Mouse (Mus musculus) T-helper 17 cell (primary cell): ENCODE measurements at regions not wholly inside any gene's neighbourhood (a gene's known extent, or its start where the extent isn't known, plus 50 kb on each side); places are given as distances from the start of the nearest gene placed in this dataset.
"Not testable (repeated sequence)": the region's sequence is repeated elsewhere in the genome, so short reads cannot be mapped to it uniquely, and the experiment has no call there.

Source experiments
- in situ Hi-C, 2 experiments: fragments of 300-600 bp; cut with MboI, MseI; formaldehyde crosslinking; loops; 1 replicate in 1 of 2; 2 replicates in 1 of 2; pipeline ENCODE4 v1.15.1; 2025; ENCODE audit warnings: high pct_unique_total_duplicates in 2 of 2

DNA sequence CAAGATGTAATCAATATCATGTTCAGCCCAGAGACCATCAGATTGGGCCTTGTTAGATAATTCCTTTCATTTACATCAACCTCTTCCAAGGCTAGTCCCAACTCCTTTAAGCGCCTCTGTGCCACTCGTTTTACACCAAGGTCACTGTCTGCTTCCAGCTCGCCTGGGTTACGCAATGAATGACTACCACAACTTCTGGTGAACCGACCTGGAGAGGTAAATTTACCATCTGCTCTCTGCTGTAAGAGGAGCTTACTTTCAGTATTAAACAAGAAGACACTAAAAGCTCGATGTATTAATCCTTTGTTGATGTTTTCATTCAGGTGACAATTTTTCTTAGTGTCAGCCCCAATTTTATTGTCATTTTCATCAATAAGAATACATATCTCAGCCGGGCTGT is 51.7 kb upstream of the Fam174b start:
- in situ Hi-C loops = no loop called here

DNA sequence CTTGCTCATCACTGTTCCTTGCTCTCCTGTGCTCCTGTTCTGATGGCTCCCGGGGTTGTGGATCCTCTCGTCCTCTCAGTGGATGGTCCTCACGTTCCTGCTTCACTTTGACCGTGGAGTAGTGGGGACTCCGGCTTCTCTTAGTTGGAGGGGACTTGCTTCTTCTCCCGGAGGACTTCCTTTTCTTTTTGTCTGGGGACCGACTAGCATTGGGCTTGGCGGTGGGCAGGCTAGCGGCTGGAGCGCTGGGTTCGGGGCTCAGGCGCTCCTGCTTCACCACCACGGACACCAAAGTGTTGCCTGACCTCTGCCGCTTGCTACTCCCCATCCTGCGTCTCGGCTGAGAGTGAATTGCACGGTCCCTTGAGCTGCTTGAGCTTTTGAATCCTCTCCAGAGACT is 53.9 kb upstream of the Fam174b start:
- in situ Hi-C loops = not testable (repeated sequence)

DNA sequence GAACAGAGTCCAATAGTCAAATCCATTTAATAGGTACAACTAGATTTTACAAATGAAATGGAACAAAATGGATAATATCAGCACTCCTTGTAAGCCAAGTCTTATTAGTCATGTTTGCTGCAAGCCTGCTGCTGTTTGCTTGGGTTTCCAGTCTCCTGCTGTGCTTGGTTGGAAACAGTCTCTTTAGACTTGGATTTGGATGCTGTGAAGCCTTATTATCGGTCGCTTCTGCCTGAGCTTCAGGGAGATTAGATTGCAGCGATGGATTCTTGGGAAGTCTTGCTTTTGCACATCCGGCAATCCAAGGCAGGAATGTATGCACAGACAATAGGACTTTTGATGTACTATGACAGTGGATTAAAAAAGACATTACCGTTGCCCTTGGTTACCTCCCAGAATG is 57.3 kb upstream of the Fam174b start:
- in situ Hi-C loops = no loop called here

DNA sequence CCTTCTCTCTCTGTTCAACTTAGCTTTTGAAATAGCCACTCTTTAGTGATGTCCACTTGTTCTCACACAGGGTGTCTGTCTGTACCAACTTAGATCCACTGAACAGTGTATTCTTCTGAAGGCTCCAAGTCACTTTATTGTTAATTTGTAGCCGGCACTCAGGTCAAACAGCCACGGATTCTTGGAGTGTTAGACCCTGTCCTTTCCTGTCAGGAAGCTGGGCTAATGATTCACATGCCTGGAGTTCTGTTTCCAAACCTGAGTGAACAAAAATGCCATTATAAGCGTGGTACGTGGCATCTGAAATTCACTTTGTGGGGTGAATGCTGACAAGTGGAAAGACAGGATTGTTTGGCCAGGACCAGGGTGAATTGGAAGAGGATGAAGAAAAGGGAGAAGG is 69.5 kb upstream of the Fam174b start:
- in situ Hi-C loops = loop anchor here in 1 of 2 experiments (25.0 kb wide), 2 partner anchors 667 to 1283 kb away; no protein-coding TSS in a partner anchor

DNA sequence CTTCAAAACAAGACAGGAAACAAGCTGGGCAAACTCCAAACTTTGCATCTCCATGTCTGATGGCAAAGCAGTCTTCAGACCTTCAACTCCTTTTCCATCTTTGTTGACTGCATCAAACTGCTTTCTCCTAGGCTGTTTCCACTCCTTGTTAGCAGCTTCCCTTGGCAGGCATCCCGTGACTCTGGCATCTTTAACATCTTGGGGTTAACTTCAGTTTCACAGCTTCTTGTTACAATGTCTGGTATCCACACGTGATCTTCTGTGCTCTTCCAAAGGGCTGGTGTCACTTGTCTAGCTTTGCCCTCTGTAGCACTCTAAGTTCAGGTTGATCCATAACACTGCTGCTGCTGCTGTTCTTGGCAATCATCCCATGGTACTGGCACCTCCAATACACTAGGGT is 71.3 kb upstream of the Fam174b start:
- in situ Hi-C loops = loop anchor here (5.0 to 25.0 kb wide), 4 partner anchors 159 to 1281 kb away; no protein-coding TSS in a partner anchor

DNA sequence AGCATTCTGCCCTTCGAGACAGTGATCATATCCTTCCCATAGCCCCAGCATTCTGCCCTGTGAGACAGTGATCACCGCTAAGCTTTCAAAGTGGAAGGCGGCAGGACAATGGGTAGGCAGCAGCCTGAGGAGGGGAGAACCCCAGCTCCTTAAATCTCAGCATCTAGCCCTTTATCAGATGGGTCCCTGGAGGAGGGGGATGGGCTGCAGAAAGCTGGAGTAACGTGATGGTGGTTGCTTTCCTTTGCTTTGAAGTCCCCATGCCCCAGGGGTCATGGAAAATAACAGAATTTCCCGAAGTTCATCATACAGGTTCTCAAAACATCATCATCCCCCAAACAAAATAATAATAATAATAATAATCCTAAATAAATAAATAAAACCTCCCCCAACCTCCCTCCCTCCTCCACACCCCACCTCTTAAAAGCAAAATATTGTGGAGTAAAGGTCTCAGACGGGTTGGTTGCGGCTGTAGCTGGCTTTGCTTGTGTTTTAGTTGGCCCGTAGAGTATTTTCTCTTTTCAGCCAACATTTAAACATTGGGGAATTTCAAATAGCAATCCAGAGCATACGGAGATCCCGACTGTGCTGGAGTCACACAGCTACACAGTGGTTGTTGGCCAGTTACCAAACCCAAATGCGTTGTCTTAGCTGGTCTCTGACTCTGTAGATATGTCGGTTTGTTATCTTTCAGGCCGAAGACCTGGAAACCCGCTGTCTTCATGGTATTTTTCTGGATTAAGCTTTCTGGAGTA is 73.0 kb upstream of the Fam174b start:
- in situ Hi-C loops = loop anchor here (5.0 to 25.0 kb wide), 4 partner anchors 160 to 1280 kb away; no protein-coding TSS in a partner anchor

DNA sequence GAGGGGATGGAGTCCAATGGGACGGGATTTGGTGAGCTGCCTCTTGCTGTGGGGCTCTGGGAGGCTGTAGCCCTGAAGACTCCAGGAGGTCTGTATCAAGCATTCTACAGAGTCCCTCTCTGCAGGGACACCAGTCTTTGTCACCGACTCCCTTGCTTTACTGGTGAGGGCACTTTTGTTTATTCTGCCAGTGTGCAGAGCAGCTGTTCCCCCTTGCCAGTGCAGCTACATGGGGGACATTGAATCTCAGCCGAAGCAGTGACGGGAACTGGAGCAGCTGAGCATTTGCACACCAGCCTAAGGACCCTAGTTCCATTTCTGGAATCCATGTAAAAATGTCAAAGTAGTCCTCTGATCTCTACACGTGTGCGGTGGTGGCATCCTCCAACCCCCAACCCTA is 75.1 kb upstream of the Fam174b start:
- in situ Hi-C loops = loop anchor here (5.0 to 25.0 kb wide), 4 partner anchors 162 to 1278 kb away; no protein-coding TSS in a partner anchor

DNA sequence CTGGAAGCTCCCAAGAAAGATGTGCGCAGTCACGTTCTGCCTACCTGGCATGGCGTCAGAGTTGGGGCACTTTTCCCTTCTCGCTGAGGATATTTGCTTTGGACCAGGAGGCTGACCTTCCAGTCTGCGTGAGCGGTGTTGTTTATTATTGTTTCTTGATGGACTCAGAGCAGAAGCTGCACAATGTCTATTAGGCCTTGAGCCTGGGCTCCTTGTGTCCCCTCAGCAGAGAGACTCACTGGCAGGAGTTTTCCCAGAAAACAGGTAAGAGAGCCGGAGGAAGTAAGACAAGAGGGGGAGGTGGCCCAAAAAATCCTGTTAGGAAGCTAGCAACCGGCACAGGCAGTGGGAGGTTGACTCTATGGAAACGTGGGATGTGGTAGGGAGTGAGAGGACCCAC is 77.6 kb upstream of the Fam174b start:
- in situ Hi-C loops = loop anchor here (10.0 to 25.0 kb wide), 3 partner anchors 675 to 1275 kb away; no protein-coding TSS in a partner anchor

DNA sequence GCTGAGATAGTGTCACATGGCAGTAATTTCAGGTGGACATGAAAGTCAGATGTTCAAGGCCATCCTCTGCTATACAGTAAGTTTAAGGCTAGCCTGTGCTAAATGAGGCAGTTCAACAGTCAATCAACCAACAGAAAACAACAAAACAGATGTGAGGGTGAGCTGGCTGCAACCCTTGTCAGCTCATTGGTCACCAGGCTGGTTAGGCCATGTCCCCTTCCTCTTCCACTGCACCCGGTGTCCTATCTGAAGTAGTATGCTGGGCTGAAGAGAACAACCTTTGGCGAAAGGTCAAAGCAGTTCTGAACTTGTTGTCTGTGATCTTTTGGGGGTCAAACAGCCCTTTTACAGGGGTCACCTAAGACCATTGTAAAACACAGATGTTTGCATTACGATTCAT is 78.2 kb upstream of the Fam174b start:
- in situ Hi-C loops = loop anchor here (10.0 to 25.0 kb wide), 3 partner anchors 675 to 1275 kb away; no protein-coding TSS in a partner anchor

DNA sequence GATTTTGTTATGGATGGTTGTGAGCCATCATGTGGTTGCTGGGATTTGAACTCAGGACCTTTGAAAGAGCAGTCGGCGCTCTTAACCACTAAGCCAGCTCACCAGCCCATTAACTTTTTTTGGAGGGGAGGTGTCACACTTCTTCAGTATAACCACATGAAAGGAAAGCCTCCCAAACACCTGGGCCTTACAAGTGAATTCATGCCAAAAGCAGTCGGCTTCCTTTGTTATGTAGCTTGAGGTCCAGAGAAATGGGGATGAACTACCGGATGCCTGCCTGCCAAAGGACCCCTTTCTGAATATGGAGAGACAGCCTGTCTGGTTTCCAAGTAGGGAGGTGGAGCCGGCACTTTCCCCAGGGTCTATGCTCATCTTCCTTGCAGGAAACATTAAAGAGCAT is 80.6 kb upstream of the Fam174b start:
- in situ Hi-C loops = loop anchor here (5.0 to 25.0 kb wide), 6 partner anchors 88 to 1272 kb away; no protein-coding TSS in a partner anchor

DNA sequence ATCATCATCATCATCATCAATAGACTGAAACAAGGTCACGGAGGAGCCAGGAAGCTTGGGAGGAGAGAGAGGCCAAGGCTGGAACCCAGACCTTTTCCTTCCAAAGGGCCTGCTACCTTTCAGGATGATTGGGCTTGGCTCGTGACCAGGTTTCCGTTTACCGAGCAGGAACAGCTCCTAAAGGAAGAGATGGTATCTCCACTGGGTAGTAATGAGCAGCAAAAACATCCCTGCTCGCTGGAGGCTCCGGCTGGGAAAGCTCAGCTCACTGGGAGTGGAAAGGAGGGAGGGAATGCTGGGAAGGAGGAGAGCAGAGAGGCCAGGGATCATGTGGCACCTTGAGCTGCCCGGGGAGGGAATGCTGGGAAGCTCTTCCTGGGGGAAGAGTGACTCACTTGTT is 82.8 kb upstream of the Fam174b start:
- in situ Hi-C loops = loop anchor here (5.0 to 25.0 kb wide), 6 partner anchors 90 to 1270 kb away; no protein-coding TSS in a partner anchor

DNA sequence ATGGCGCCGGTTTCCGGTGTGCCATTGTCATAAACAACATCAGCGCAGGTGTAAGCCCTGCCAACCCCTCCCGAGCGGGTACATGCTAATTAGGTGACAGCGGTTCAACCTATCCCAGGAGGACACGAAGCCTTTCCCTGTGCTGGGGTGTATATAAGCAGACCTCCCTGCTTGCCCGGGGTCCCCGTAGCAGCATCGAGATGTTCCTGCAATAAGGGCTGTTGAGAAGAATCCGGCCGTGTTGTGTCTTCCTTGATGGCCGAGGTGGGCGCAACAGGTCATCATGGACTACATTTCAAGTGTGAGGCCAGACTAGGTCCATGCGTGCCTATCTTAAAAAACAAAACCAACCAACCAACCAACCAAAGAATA is 83.7 kb upstream of the Fam174b start:
- in situ Hi-C loops = loop anchor here (5.0 to 25.0 kb wide), 6 partner anchors 91 to 1269 kb away; no protein-coding TSS in a partner anchor

DNA sequence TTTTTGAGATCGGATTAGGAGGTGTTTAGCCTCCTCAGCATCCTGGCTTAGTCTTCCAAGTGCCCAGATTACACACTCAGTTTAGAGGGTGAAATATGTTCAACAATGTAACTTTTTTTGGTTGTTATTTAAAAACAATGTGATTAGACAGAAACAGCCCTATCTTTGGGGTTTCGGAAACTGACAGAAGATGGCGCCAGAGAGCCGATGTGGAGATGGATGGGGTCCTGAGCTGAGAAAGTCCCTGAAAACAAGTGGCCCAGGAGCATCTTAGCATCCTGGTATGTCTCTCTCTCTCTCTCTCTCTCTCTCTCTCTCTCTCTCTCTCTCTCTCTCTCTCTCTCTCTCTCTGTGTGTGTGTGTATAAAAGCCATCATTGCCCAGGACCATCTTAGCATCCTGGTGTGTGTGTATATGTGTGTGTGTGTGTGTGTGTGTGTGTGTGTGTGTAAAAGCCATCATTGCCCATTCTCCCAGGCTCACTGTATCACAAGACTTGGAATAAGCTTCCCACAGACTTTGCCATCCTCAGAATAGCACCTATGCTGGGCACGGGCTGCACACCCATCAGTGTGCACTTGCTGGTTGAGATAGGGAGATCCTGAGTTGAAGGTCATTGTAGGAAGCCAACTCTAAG is 84.2 kb upstream of the Fam174b start:
- in situ Hi-C loops = loop anchor here (5.0 to 25.0 kb wide), 6 partner anchors 91 to 1269 kb away; no protein-coding TSS in a partner anchor

DNA sequence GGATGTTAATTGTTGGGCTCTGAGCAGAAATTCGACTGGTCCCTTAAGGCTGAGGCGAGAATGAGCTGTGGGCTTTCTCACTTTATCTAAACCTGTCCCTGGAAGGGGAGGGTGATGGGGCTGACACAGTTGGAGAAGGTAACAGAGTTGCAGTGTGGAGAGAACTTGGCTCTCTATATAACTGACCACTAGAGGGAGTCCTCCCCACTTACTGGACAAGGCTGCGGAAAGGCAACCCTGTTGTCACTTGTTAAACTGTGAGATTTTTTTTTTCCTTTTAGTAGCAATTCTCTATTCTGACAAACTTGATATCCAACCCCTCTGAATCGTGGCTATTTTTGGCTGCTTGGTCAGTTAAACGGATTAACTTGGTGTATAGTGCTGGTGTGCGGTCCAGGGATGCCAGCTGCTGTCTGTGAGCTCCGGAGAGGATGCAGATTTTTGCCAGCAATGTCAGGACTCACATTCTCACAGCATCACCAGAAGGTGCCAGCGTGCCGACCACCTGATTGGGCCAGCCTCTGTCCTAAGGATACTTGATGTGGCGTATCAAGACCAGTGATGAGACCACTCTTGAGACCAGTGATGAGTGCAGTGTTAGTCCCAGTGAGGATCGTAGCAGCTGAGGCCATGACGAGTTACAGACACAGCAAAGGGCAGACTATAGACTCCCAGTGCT is 85.8 kb upstream of the Fam174b start:
- in situ Hi-C loops = loop anchor here (5.0 to 25.0 kb wide), 4 partner anchors 160 to 1267 kb away; no protein-coding TSS in a partner anchor

DNA sequence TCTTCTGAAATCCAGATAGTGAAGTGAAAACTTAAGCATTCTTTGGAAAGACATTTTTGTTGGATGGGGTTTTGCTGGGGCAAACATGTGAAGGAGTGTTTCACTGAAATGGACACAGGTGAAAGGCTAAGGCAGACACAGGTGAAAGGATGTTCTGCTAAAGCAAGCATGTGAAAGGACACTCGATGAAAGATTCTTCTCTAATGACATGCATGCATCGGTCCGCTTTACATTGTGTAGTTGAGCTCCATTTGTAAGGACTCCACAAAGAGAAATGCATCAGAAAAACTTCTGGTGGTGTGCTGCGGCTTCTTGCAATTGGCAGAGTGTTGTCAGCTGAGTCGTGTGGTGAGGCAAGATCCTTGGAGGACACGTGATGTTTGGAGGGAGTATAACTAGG is 89.2 kb upstream of the Fam174b start:
- in situ Hi-C loops = loop anchor here (5.0 to 25.0 kb wide), 4 partner anchors 164 to 1264 kb away; no protein-coding TSS in a partner anchor

DNA sequence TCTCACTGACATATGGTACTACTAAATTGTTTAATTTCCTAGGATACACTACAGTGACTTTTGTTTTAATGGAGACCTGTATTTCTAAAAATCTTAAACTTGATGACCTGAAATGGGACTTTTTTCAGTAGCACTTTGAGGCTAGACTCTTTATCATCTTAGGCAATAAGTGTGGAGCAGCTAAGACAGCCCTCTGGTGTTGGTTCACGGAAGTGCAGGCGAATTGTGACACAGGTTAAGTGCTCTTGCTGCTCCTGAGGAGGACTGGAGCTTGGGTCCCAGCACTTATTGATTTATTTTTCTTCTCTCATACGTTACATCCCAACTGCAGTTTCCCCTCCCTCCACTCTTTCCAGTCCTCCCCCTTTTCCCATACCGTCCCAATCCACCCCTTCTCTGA is 92.1 kb upstream of the Fam174b start:
- in situ Hi-C loops = no loop called here

DNA sequence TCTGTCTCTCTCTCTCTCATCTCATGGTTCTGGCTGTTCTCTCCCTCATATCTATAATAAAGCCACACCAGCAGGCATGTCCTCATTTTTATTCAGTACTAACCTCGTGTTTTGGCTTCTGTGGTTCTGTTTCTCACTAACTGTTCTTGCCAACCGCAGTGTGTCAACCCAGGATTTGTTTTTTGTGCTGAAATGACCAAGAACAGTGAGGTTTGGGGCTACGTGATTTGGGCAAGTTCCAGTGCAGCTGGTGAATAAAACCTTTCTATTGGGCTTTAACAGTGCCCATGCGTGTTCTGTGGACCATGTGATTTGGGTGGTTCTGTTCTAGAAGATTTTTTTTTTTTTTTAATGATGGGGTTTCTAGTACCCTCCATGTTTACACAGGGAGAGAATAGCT is 93.0 kb upstream of the Fam174b start:
- in situ Hi-C loops = no loop called here

DNA sequence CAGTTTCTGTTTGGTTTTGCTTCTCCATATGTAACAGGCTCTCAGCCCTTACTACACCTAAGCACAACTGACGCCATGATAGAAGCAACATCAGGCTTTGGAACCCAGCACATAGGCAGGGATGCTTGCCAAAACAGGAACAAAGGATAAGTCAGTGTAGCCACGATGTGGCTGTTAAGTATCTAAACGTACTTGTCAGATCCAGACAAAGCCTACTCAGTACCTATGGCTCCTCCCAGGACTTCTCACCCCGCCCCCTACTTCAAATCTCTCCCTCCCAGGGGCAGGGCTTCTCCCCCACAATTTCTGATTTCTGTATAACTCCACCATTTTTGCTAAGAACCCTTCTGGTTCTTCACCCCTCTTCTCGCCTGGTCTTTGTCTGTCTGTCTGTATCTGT is 93.4 kb upstream of the Fam174b start:
- in situ Hi-C loops = no loop called here

DNA sequence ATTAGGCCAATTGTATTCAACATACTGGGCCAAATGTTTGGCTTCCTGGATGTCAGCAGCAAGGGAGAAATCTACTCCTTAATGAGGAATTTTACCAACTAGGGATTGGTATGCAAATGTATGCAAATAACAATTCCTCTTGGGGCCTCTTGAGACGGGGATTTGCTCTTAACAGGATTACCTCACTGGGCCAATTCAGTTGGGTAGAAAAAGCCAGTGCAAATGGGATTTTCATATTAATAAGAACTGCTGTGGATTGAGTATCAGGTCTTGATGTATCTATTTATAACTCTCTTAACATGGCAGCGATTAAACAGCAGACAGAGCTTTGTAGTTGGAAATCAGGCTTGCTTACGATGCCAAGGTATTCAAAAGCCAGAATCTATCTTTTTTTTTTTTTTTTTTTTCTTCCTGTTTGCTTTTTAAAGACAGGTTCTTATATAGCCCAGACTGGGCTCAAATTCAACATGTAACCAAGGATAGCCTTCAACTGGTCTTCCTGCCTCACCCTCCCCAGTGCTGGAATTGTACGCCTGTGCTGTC is 95.7 kb upstream of the Fam174b start:
- in situ Hi-C loops = no loop called here

DNA sequence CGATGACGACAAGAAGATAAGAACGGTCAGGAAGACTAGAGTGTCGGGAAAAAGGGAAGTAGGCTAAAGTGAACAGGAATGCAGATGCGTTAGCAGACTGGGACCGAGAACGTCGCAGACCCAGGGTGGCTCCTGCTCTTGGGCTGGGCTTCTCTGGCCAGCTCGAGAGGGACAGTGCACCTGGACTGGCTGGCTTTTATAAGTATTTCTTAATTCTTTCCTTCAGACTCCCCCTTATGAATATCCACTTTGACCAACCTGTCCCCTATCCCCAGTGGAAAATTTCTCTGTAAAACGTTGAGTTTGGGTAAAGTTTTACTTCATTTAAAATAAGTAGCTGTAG is 96.1 kb upstream of the Fam174b start:
- in situ Hi-C loops = no loop called here

DNA sequence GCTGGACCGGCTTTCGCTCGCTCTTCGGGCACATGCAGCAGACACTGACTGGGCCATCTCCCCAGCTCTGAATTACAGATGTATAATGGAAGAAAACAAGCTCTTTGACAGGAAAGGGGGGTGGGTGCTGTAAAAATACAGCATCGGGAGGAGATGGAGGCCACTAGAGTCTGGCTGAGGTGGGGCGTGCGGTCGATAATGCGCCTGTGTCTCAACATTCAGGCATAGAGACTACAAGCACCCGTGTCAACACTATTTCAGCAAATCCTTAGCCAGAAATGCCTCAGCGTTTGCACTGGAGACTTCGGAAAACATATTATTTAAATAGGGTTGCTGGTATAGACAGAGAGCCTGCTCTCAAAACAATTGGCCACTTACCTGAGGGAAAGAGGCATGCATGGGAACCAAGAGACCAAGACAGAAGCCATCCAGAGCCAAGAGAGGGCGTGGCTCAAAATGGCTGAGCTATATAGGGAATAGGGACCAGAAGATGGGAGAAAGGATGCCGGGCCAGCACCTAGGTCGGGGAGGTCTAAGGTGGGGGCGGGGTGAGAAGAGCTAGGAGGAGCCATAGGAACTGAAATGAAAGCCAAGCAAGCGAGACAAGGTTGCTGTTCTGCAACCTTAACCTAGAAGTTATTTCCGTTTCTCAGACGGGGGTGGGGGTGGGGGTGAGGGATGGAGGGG is 96.7 kb upstream of the Fam174b start:
- in situ Hi-C loops = no loop called here
